Mouse (Mus musculus) MN1 (cell line): Measurements from ENCODE around the gene Hhipl2.
"Not testable (repeated sequence)": the region's sequence is repeated elsewhere in the genome, so short reads cannot be mapped to it uniquely, and the experiment has no call there.

Experiments
- DNase-seq: peaks from one replicate; pipeline ENCODE4 v3.0.0-alpha.2; 2016; ENCODE audit warnings: low spot score

The Hhipl2 gene

DNA sequence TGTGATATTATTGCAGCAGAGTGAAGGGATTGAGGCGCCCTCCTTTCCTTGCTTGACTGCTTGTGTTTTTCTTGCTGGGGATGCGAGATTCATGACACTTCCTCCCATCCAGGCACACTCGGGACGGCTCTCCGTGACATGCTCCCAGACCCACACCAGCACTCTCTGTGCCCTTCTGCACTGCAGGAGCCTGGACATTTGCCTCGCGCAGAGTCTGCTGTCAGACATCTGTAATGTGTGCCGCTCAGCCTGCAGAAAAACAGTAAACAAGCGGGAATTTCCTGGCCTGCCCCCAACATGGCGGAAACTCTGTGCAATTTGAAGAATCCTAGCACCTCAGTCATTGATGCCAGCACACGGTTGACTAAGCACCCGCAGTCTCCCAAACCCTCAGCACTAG lies at the start of gene Hhipl2:
TSS of gene Hhipl2 (plus strand) at position 343 of the 400 bp plus-strand sequence.
- no peak for DNase-seq

DNA sequence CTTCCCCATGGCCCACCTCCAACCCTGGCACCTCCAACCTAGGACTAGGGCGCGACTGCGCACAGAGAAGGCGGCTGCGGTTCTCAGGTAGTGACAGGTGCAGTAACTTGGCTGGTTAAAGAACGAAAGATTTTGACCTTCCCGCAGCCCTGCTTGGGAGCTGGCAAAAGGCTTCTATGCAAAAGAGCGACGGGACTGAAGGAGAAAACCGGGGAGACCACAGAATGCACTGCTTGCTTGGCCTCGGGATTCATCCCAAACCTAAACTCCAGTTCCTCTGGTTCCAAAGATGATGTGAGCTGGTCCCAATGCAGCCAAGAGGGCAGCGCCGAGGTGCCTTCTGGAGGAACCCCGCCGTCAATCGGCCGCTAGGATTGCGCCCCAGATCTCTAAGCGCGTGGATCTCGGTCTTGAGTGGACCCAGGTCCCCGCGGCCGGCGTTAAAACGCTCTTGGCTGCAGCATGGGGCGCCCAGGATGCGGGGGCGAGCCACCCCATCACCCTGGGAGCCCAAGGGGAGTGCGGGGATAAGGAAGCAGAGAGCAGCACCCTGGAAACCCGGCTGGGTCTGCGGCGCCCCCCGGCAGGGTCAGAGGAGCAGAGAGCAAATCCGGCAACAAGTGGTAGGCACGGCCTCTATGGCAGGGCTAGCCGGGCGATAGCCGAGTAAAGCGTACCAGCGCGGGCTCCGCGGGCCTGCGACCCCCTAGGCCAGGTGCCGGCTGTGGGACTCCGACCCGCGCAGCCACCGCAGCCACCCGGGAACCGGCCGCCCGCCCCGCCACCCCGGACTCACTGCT lies 49.2 kb upstream of the Hhipl2 start:
- peak; percentile 47 for DNase-seq

DNA sequence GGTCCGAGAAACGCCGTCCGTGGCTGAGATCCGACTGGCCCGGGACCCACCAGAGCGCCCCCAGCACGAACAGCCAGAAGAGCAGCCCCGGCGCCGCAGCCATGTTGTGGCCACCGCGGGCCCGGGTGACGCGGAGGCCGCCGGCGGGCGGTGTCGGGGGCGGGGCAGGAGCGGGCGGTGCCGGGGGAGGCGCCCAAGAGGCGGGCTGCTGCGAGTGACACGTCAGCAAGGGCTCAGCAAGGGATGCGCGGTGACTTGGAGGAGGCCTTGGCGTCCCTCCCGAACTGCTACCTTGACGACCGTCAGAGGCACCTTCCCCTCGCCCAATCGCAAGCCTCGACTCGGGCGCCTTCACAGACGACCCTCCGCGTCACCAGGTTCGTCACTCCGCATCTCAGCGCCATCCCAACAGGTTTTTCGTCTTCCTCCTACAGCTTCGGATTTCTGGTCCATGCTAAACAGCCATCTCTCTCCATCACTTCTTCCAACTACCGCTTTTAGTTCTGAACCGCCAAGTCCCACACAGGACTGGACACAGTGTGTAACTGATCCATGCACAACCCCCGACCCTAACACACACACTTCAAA lies 48.5 kb upstream of the Hhipl2 start, which contains the start of gene Mia3:
TSS of gene Mia3 (minus strand) at position 127 of the 588 bp plus-strand sequence.
- peak; percentile 99 for DNase-seq

DNA sequence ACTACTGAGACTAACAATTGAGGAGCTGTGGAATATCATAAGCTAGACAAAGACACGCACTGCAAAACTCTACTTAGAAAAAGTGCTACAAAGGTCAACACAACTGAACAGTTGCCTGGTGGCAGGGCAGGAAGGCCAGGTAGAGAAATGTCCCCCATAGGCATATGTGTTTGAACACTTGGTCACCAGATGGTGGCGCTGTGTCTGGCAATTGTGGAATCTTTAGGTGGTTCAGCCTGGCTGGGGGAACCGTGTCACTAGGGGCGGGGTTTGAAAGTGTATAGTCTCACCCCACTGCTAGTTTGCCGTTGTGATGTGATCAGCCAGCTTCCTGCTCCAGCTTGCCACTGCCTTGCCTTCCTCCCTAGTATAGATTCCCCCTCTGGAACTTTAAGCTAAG lies 43.3 kb upstream of the Hhipl2 start:
- DNase-seq: no peak

DNA sequence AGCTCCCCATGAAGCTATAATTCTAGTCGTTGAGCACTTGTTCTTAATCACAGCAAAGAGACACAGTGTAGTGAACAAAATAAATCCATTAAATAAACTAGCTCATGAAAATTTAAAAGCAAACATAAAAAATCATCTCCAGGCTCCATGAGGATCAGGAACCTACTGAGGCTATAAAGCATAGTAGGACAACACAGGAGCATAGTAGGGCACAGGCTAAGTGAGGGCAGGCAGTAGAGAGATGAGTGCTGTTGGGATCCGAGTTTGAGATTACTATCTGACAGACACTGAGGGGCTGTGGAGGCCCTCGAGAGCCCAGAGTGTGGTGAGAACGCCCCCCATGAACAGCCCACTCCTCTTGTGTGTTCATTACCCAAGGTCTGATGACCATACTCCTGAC lies 41.0 kb upstream of the Hhipl2 start:
- DNase-seq: no peak

DNA sequence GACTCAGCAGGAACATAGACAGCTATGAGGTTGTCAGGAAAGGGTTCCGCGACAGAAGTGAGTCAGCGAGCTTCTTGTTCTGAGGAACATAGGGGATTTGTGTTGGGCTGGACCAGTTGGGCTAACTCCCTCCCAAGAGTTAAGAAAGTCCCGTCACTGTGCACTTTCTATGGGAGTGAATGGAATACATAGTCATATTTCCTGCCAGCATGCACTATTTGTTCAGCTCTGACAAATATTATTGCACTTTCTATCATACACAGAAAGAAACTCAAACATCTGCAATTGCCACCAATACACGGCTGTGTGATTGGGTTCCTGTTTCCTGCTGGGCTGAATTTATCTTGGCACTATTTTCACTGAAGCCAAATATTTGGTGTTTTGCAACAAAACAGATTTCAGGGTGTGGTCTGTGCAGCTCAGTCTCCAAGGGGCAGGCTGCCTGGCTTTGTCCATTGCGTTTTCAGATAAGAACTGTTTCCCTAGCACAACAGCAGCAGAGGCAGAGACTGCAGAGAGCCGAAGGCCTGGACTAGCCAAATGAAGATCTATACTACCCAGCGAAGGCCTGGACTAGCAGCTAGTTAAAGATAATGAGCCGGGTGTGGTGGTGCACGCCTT lies 39.6 kb upstream of the Hhipl2 start:
- no peak for DNase-seq

DNA sequence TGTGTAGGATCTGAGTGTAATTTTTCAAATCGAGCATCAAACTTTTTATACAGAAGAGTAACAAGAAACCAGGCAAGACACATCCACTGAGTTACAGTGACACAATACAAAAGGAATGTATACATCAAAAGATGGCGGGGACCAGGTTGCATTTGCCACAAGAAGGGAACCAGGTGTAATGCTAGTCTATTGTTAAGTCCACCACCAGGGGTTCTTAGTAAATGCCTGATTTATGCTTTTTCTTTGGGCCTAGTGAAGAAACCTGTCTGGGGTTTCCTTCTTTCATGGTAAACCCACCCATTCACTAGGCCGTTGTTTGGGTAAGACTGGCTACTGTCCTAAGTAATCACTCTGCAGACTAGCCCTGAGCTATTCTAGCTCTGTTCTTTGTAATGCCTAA lies 38.6 kb upstream of the Hhipl2 start:
- DNase-seq: not testable (repeated sequence)

DNA sequence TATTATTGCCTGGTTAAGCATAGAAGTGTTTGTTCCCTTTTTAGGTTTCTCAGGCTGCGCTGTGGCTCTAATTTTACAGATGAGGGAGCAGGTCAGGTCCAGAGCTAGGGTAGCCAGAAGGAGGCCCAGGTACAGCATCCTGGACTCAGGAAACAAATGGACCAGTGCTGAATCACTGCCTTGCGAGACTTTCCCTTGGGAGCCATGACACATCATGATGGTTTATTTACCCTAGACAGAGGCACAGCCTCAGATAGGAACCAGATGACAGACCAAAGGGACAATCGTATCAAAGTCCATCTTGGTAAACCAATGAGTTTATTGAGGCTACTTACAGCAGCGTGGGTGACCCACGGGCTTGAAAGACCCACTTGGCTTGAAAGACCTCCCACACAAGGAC lies 36.2 kb upstream of the Hhipl2 start:
- DNase-seq: no peak

DNA sequence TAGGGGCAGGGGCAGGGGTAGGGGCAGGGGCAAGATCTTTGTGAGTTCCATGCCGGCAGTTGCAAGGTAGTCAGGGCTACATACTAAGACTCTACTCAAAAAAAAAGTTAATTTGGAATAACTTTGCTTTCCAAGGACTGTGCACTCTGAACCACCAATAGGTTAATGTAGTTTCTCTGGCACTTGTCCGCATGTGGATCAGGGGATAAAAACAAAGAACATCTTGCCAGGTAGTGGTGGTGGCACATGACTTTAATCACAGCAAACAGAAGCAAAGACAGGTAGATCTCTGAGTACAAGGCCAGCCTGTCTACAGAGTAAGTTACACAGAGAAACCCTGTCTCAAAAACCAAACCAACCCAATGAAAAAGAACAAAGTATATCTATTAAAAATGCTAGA lies 35.4 kb upstream of the Hhipl2 start:
- DNase-seq: no peak

DNA sequence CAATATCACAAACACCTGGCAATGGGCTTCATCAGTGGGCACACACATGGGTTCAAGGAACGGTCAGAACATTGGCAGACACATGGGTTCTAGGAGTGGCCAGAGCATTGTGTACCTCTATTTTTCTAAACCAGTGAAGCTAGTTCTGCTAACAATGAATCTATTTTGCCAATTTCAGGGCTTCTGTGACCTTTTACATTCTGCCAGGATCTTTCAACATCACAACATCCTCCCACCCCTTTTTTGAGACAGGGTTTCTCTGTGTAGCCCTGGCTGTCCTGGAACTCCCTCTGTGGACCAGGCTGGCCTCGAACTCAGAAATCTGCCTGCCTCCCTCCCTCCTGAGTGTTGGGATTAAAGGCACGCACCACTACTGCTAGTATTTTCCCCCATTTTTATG lies 30.6 kb upstream of the Hhipl2 start:
- not testable (repeated sequence) for DNase-seq

DNA sequence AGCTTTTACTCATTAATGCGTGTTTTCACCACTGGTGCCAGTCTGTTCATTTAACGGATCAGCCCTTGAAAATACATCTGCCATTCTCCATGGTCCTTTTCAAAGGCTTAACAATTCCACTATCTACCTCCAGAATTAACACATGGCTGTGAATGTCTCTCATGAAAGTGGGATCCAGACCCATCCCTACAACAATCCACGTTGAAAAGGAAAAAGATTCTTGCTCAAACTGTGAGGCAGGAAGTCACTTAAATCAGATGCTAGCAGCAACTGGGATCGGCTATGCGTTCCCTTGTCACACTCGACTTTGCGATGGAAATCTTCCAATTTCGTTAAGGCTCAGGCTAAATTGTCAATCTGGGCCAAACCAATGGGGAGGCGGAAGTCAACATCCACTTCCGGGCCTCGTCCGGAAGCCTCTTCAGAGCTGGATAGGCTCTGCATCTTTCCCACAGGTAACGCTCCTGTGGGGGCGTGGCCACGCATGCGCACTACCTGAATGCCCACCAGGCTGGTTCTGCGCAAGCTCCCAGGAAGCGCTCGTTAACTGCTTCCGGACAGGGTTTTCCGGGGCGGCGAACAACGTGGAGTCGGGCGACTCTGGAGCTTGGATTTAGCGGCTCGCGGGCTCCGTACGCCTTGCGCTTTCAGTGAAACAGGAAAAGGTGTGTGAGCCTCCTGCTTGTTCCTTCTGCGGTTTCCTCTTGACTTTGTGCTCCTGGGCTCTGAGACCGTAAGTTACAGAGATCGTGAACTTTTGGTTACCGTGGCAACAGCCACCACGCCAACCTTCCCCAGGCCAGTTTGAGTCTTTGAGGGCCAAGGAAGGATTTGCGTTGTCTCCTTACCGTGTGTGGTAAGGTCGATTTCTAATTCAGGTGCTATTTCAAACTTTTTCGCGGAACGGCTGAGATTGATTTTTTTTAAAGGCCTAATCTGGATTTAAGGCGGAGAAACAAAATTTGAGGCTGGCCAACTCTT lies 29.3 kb upstream of the Hhipl2 start, which contains the start of gene Taf1a:
TSS of gene Taf1a (plus strand) at position 556 of the 981 bp plus-strand sequence.
- peak; percentile 98 for DNase-seq

DNA sequence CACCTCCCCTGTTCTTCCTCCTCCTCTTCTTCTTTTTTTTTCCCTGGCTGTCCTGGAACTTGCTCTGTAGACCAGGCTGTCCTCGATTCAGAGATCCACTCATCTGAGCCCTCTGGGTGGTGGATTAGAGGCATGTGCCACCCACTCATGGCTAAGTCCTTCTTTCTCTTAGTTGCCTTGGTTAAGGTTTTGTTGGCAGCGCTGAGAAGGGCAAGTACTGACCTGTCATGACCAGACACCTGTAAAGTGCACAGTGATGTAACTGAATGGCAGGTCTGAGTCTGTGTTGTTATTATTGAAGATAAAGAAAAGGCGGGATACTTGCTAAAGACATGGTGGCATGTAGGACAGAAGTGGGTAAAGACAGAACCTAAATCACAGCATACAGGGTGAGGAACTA lies 14.6 kb upstream of the Hhipl2 start:
- DNase-seq: no peak

DNA sequence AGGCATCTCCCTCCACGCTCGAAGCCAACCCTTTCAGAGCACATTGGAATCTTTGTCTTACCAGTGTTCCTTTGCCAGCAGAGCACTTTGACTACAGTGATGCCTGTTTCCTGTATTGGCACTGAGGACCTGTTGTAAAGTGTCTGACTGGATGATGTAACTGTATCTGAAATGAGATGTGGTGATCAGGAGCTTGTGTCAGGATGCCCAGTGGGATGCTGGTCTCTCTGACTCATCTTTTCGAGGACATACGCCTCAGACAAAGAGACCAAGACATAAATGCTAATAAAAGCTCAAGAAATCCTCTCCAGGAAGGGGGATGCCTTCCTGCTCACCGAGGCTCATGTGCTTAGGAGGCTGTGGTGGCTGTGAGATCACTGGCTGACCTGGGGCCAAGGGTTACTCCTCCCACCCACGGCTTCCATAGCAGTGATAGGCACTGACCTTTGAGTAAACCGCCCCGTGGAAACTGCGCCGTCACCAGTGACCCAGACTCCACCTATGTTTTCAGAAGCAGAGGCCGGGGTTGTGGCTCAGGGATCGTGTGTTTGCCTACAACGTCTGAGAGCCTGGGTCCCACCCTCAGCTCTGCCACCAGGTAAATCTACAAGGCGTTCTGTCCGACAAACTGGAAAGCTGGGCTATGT lies 3.8 kb upstream of the Hhipl2 start:
- peak; percentile 83 for DNase-seq

DNA sequence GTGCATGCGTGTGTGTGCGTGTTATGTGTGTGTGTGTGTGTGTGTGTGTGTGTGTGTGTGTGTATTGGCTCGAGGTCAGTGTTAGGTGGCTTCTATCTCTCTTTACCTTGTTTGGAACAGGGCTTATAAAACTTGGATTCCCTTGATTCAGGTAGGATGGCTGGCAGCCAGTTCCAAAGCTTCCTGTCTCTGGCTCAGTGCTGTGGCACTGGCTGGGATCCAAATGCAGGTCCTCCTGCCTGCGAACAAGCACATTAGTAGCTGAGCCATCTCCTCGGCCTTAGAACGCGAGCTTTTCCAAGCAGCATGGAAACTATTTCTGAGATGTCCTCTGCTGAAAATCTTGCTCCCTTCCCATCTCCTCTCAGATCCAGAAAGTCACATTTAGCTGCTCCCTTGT lies 1.7 kb downstream of the Hhipl2 start:
- DNase-seq: no peak

DNA sequence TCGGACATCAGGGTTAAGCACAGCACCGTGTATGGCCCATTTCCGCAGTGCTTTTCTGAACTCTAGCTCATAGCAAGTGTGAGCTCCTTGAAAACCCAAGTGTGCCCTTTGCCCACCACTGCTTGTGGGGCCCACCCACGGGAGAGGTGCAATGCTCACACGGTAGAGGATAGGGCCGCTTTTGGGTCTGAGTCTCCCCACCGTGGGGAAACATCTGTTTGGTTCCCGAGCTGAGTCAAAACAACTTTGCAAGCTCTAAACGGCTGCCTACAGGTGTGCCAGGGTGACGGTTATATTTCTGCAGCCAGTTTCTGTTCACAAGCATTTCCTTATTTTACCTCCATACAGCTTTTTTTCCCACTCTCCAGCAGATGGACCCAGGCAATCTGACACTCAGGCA lies 2.3 kb downstream of the Hhipl2 start:
- DNase-seq: no peak

DNA sequence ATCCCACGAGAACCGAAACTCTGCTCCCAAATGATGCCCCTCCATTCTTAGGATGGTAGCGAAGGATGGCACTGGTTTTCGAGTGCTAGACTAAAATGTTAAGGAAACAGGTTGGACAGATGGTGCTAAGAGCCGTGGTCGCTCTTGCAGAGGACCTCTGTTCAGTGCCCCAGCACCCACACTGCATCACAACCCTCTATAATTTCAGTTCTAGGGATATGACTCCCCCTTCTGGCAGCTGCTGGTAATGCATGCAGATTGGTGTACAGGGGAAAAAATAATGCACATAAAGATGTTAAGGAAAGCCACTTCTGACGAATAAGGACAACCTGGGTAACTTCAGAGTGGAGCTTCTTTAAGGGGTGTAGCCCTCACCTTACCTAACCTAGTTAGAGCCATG lies 6.1 kb downstream of the Hhipl2 start:
- DNase-seq: no peak

DNA sequence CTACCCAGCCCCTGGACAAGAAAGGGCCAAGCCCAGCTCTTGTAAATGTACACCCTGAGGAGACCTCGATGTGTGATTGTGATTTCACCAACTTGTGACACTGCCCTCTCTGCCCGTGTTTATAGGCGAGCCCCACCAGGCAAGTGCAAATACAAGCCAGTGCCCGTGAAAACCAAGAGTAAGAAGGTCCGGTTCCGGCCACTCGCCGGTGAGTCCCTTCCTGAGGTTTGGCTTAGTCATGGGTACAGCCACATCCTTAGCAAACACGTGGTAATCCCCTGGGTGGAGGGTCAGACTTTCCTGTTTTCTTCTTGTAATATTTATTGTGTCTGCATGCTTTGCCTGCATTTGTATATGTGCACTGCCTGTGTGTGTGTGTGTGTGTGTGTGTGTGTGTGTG lies 16.9 kb downstream of the Hhipl2 start:
- no peak for DNase-seq

DNA sequence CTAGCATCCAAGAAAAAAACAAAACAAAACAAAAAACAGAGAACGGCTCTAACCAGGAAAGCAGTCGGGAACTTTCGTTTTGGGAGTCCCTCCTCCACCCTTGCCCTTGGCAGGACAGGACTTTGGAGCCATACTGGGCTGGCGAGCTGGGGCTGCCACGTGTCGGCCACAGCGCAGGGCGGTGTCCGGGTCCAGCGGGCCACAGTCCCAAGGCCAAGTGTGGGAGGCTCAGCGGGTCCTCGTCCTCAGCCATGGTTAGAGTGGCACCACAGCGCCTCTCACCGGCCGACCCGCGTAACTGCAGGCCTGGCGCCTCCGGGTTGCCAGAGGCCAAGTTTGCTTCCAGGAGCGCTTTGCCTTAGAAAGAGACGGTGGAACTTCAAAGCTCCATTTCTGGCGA lies 21.0 kb downstream of the Hhipl2 start:
- DNase-seq: peak; percentile 86

DNA sequence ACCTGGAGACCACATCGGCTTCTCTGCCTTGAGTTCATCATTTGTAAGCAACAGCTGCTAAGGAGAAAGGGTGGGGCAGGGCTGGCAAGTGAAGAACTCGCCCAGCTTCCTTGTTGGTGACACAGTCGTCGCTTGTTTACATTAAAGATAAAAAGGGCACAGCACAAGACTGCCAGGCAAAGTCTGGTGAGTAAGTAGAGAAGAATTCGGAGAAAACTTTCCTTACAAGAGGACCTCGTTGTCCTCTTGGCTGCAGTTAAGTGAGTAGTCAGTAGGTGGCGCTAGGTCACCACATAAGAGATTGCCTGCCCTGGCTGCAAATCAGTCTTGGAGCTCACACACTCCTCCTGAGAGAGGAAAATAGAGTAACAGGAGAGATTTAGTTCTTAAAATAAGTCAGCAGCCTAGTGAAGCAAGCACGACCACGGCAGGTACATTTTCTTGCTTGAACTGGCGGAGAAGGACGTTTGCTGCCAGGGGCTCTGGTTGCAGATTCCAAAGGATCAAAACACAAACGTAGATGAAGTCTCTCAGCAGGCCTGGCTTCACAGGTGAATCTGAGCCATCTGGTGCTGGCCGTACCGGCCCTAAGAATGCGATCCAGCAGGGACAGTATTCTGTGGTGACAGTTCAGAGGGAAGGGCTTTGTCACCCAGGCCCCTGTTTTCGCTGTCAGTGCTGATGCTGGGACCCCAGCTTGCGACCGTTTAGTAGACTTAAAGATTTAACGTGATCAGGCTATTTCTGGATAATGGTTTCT lies 24.2 kb downstream of the Hhipl2 start:
- DNase-seq: peak; percentile 93

DNA sequence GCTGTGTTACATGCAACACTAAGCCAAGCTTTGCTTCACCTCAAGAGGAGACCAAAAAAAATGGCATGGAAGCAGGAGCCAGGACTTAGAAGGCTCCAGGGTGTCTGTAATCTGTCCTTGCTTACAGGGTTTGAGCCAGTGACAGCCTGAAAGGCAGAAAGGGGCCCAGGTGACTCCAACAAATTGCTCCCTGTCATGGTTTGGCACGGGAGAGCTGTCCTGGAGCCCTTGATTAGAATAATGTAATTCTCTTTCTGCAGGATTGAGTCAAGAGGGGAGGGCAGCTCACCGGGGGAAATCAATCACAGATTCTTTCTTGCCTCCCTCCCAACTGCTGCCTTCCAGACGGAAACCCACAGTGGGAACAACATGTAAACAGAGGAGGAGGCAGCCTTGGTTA lies 35.1 kb downstream of the Hhipl2 start:
- no peak for DNase-seq
